Mouse (Mus musculus): Measurements from ENCODE around the gene Tysnd1.

DNA sequence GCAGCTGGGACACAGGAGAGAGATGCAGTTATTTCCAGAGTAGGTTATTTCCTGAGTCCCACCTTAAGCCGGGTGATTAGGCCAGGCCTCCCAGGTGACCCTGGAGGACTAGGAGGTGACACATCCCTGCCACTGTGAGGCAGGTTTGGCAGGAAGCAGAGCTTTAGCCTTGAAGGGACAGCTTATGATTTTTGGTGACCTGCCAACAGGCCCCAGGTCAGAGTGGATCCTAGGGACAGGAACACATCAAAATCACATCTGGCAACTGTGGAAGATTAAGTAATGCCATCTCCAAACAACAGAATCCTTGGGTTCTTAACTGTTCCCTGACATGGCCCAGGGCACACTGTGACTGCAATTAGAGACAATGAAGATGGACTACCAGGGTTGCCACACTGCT lies 46.0 kb downstream of the Tysnd1 start:
- no peak for TF ChIP-seq TAL1 (IDR thresholded peaks at IDR 0.05; ENCODE audit: low read length)
- TF ChIP-seq GATA1 (IDR thresholded peaks at IDR 0.05; ENCODE audit: low read length) = no peak

Data from erythroblast, embryonic 14.5 days (primary cell).